Mouse (Mus musculus) hindbrain, postnatal 0 days (tissue): ENCODE measurements around the gene Fto. TPM values are rescaled to one million over a fixed set of nuclear protein-coding genes. Genes with fewer than 3 reads are reported as not detected.

ENCODE experiments used
- ATAC-seq: fragments of 200-750 bp; cut with Nextera tagmentation; 2 replicates; pipeline ENCODE4 v1.8.0; 2017; ENCODE audit warnings: mild to moderate bottlenecking, moderate TSS enrichment, moderate library complexity
- DNase-seq: peaks from one replicate; pipeline ENCODE4 v3.0.0-alpha.2; 2015; ENCODE audit warnings: low spot score
- H3K27ac ChIP-seq: fragments of 300-500 bp; sonication (generic); 2 replicates; pipeline ENCODE4 v1.5.1; 2014; ENCODE audit warnings: mild to moderate bottlenecking
- H3K27me3 ChIP-seq: fragments of 300-500 bp; sonication (generic); 2 replicates; pipeline ENCODE4 v1.6.1; 2014; ENCODE audit warnings: low read length, mixed read lengths; ENCODE audit not compliant: insufficient read depth
- H3K36me3 ChIP-seq: fragments of 300-500 bp; sonication (generic); 2 replicates; pipeline ENCODE4 v1.6.1; 2014; ENCODE audit warnings: low read length, mixed read lengths; ENCODE audit not compliant: insufficient read depth
- H3K4me1 ChIP-seq: fragments of 300-500 bp; sonication (generic); 2 replicates; pipeline ENCODE4 v1.6.1; 2014; ENCODE audit warnings: antibody characterized with exemption, low read length, mixed read lengths; ENCODE audit not compliant: insufficient read depth
- H3K4me2 ChIP-seq: fragments of 300-500 bp; sonication (generic); 2 replicates; pipeline ENCODE4 v1.6.1; 2014; ENCODE audit warnings: low read depth, mild to moderate bottlenecking, low read length, moderate library complexity, mixed read lengths
- H3K4me3 ChIP-seq: fragments of 300-500 bp; sonication (generic); 2 replicates; pipeline ENCODE4 v1.5.1; 2014; ENCODE audit warnings: low read length
- H3K9ac ChIP-seq: fragments of 300-500 bp; sonication (generic); replicated peaks from 2 replicates; pipeline ENCODE4 v1.6.1; 2014; ENCODE audit warnings: mild to moderate bottlenecking, low read length, moderate library complexity, mixed read lengths
- H3K9me3 ChIP-seq: fragments of 300-500 bp; sonication (generic); 2 replicates; pipeline ENCODE4 v1.6.1; 2016; ENCODE audit warnings: low read length, mixed read lengths
- CTCF ChIP-seq: IDR thresholded peaks from 2 replicates; pipeline ENCODE4 v1.5.1; 2016; ENCODE audit warnings: antibody characterized with exemption, control low read depth, low read depth
- whole genome bisulfite sequencing: fragments of 180-500 bp; shearing (Covaris S2); extraction: QIAGEN DNeasy Blood & Tissue Kit; methylation state at CpG from one replicate; pipeline ENCODE4 v1.1.7; 2014; 5-methylcytosine and 5-hydroxymethylcytosine counted together
- polyA plus RNA-seq: library from polyadenylated mRNA; unstranded; fragments of >200 nt; fragmentation: Nextera tagmentation; extraction: Ambion mirVana; gene quantifications from 2 replicates; pipeline ENCODE4 v1.2.1, GENCODE M21; 2015
- total RNA-seq: library from RNA; depleted of rRNA; stranded (reverse); fragments of >200 nt; gene quantifications from 2 replicates; pipeline ENCODE4 v1.2.3, GENCODE M21; 2014

Fto gene
- total and polyA plus RNA-seq, 2 experiments from 2014 or later = 80.7 to 122 TPM

DNA sequence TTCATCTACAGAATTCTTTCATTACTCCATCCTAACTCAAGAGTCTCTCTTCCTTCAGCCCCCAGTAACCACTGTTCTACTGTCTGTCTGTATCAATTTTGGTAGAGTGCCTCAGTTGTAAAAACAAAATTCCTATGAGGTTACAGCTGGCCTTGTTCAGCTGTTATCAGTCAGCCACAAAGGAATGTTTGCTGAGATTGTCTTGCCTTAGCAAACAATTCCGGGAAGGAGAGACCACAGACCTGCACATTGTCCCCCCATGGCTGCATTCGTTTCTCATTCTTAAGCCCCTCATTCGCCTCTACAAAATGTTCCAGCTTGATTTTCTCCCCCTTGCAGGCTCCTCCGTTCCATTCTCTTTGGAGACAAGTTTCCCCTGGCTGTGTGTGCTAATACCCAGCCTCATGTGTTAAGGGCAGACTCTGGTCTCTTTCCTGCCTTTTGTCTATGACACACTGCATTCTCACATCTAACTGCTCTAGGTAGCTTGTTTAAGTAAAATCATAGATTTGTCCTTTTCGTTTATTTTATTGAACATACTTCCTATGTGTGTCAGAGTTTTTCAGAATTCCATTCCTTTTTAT lies 111.3 kb downstream of the Fto start:
- no peak overlapping the region for H3K4me3 ChIP-seq
- WGBS = 87% methylated on average over 5 of the region's 5 CpGs
- H3K27ac ChIP-seq = no peak overlapping the region
- no peaks in the 10 kb centered on the region for H3K9me3 ChIP-seq
- no peak overlapping the region for H3K9ac ChIP-seq
- H3K4me2 ChIP-seq = no peak overlapping the region
- TF ChIP-seq CTCF = no peak
- H3K27me3 ChIP-seq = no peaks in the 10 kb centered on the region
- ATAC-seq (no peak), DNase-seq (no peak)
- no peaks in the 10 kb centered on the region for H3K36me3 ChIP-seq
- H3K4me1 ChIP-seq = no peaks in the 10 kb centered on the region

GRCm38 (mm10) chr8:91425251-91425866 lies 112.0 kb downstream of the Fto start:
- WGBS = 90% methylated on average over 10 of the region's 10 CpGs
- no peak overlapping the region for H3K9ac ChIP-seq

DNA sequence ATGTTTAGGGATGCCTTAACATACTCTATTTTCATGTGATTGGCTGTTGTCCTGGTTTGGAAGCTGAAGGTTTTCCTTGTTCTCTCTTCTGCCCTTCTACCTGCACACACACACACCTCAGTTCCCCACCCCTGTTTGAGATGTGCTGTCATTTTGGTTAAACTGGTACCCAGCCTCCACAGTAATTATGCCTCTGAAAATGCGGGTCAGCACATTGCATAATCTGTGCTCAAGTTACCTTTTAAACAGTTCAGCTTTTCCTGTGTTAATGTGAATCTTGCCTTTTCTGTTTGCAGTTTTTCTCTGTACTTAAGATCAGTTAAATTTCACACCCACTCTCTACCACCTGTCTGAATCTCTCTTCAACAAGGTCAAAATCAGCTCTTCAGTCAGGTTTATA lies 113.2 kb downstream of the Fto start:
- ATAC-seq = no peak
- WGBS = 79% methylated on average over 1 of the region's 1 CpGs

More at GRCm38 (mm10) chr8:91425251-91425866, 112.0 kb downstream of the Fto start:
- TF ChIP-seq CTCF = no peak
- Histone ChIP-seq H3K4me2 (no peak overlapping the region), H3K36me3 (no peaks in the 10 kb centered on the region), H3K4me3 (no peak overlapping the region), H3K9me3 (no peaks in the 10 kb centered on the region), H3K4me1 (no peaks in the 10 kb centered on the region), H3K27ac (no peak overlapping the region), H3K27me3 (no peaks in the 10 kb centered on the region)
- no peak for ATAC-seq
- DNase-seq = no peak

GRCm38 (mm10) chr8:91430333-91430940 lies 117.1 kb downstream of the Fto start:
- WGBS = 96% methylated on average over 3 of the region's 3 CpGs

More for the DNA sequence above, 113.2 kb downstream of the Fto start:
- no peak for TF ChIP-seq CTCF
- Histone ChIP-seq H3K27ac (no peak overlapping the region), H3K4me3 (no peak overlapping the region), H3K9ac (no peak overlapping the region), H3K36me3 (no peaks in the 10 kb centered on the region), H3K9me3 (no peaks in the 10 kb centered on the region), H3K27me3 (no peaks in the 10 kb centered on the region), H3K4me1 (no peaks in the 10 kb centered on the region), H3K4me2 (no peak overlapping the region)
- DNase-seq = no peak

GRCm38 (mm10) chr8:91436036-91436435 lies 122.7 kb downstream of the Fto start:
- no peak for TF ChIP-seq CTCF
- H3K9ac ChIP-seq = no peak overlapping the region
- H3K27me3 ChIP-seq = no peaks in the 10 kb centered on the region
- no peak overlapping the region for H3K4me2 ChIP-seq
- H3K9me3 ChIP-seq = no peaks in the 10 kb centered on the region
- no peaks in the 10 kb centered on the region for H3K36me3 ChIP-seq
- no peak overlapping the region for H3K4me3 ChIP-seq
- 97% methylated on average over 15 of the region's 15 CpGs for WGBS
- ATAC-seq (no peak), DNase-seq (no peak)
- H3K27ac ChIP-seq = no peak overlapping the region
- H3K4me1 ChIP-seq = no peaks in the 10 kb centered on the region

More at GRCm38 (mm10) chr8:91430333-91430940, 117.1 kb downstream of the Fto start:
- DNase-seq = no peak
- Histone ChIP-seq H3K9ac (no peak overlapping the region), H3K4me1 (no peaks in the 10 kb centered on the region), H3K36me3 (no peaks in the 10 kb centered on the region), H3K9me3 (no peaks in the 10 kb centered on the region), H3K27ac (no peak overlapping the region), H3K4me3 (no peak overlapping the region), H3K27me3 (no peaks in the 10 kb centered on the region), H3K4me2 (no peak overlapping the region)
- ATAC-seq = no peak
- TF ChIP-seq CTCF = no peak

- H3K27me3 ChIP-seq = no peaks in the 10 kb centered on the region
- no peak for ATAC-seq
- WGBS = 80% methylated on average over 4 of the region's 4 CpGs
These were observed 130.6 kb downstream of the Fto start for GRCm38 (mm10) chr8:91443911-91444310.

More at GRCm38 (mm10) chr8:91443911-91444310, 130.6 kb downstream of the Fto start:
- H3K9ac ChIP-seq = no peak overlapping the region
- H3K27ac ChIP-seq = no peak overlapping the region
- no peak overlapping the region for H3K4me2 ChIP-seq
- no peaks in the 10 kb centered on the region for H3K9me3 ChIP-seq
- TF ChIP-seq CTCF = no peak
- H3K4me3 ChIP-seq = no peak overlapping the region
- no peak for DNase-seq
- H3K4me1 ChIP-seq = no peaks in the 10 kb centered on the region
- H3K36me3 ChIP-seq = no peaks in the 10 kb centered on the region
